Mouse (Mus musculus) heart, postnatal 0 days (tissue): ENCODE measurements around the gene Ubac1.

Experiments used
- CTCF ChIP-seq: IDR thresholded peaks from 2 replicates; pipeline ENCODE4 v1.5.1; 2016; ENCODE audit warnings: antibody characterized with exemption, control low read depth, low read depth
- EP300 ChIP-seq: IDR thresholded peaks from 2 replicates; pipeline ENCODE4 v1.6.1; 2016; ENCODE audit warnings: antibody characterized with exemption, low read depth

DNA sequence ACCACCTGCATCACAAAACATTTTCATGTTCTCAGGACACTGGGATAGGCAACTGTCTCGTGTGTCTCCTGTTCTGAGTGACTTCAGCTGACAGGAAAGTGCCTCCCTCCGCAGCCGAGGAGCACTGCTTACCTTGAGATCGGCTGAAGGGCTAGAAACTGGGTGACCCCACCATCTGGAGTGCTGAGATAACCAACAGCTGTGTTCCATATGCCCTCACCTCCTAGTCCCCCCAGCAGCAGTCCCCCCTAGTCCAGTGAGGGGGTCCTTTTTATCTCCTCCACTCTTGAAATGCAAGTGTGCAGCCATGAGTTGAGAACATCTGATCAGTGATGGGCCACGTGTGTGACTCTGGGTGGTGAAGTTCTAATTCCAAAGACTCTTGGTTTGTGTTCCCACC lies 27.3 kb upstream of the Ubac1 start:
- TF ChIP-seq CTCF (no peak), EP300 (no peak)
